Mouse (Mus musculus) stomach, embryonic 16.5 days (tissue): ENCODE measurements around the gene Lpar6. TPM values are rescaled to one million over a fixed set of nuclear protein-coding genes. Genes with fewer than 3 reads are reported as not detected.

Source experiments
- ATAC-seq: fragments of 200-750 bp; cut with Nextera tagmentation; 2 replicates; pipeline ENCODE4 v1.8.0; 2017; ENCODE audit warnings: moderate number of reproducible peaks, moderate TSS enrichment; ENCODE audit not compliant: insufficient read depth, low FRiP score
- H3K27ac ChIP-seq: fragments of 300-500 bp; sonication (generic); 2 replicates; pipeline ENCODE4 v1.5.1; 2014; ENCODE audit warnings: low read length
- H3K27me3 ChIP-seq: fragments of 300-500 bp; sonication (generic); 2 replicates; pipeline ENCODE4 v1.6.1; 2014; ENCODE audit warnings: low read length, control low read depth, mixed read lengths; ENCODE audit not compliant: control insufficient read depth, insufficient read depth
- H3K36me3 ChIP-seq: fragments of 300-500 bp; sonication (generic); 2 replicates; pipeline ENCODE4 v1.6.1; 2014; ENCODE audit warnings: low read length; ENCODE audit not compliant: control insufficient read depth, insufficient read depth
- H3K4me1 ChIP-seq: fragments of 300-500 bp; sonication (generic); 2 replicates; pipeline ENCODE4 v1.6.1; 2014; ENCODE audit warnings: low read length, control low read depth, mixed read lengths; ENCODE audit not compliant: control insufficient read depth, insufficient read depth
- H3K4me2 ChIP-seq: fragments of 300-500 bp; sonication (generic); 2 replicates; pipeline ENCODE4 v1.6.1; 2014; ENCODE audit warnings: low read depth, low read length, mixed read lengths
- H3K4me3 ChIP-seq: fragments of 300-500 bp; sonication (generic); replicated peaks from 2 replicates; pipeline ENCODE4 v1.5.1; 2014; ENCODE audit warnings: mild to moderate bottlenecking, low read length
- H3K9ac ChIP-seq: fragments of 300-500 bp; sonication (generic); 2 replicates; pipeline ENCODE4 v1.6.1; 2014; ENCODE audit warnings: low read length
- H3K9me3 ChIP-seq: fragments of 300-500 bp; sonication (generic); replicated peaks from 2 replicates; pipeline ENCODE4 v1.6.1; 2016; ENCODE audit warnings: low read length, control low read depth; ENCODE audit not compliant: control insufficient read depth
- WGBS: fragments of 180-500 bp; shearing (Covaris S2); extraction: QIAGEN DNeasy Blood & Tissue Kit; methylation state at CpG from one replicate; pipeline ENCODE4 v1.1.7; 2014; 5-methylcytosine and 5-hydroxymethylcytosine counted together
- microRNA counts: library from miRNA; unstranded; fragments of <30 nt; microRNA quantifications from one replicate; lab custom pipeline; 2016
- microRNA-seq: library from miRNA; unstranded; fragments of <30 nt; microRNA quantifications from one replicate; pipeline ENCODE4, GENCODE M21; 2016
- polyA plus RNA-seq: library from polyadenylated mRNA; unstranded; fragments of >200 nt; fragmentation: Nextera tagmentation; extraction: Ambion mirVana; gene quantifications from 2 replicates; pipeline ENCODE4 v1.2.1, GENCODE M21; 2015

Lpar6 gene
- polyA plus RNA-seq, 1 experiment from 2014 or later: 13.8 TPM

DNA sequence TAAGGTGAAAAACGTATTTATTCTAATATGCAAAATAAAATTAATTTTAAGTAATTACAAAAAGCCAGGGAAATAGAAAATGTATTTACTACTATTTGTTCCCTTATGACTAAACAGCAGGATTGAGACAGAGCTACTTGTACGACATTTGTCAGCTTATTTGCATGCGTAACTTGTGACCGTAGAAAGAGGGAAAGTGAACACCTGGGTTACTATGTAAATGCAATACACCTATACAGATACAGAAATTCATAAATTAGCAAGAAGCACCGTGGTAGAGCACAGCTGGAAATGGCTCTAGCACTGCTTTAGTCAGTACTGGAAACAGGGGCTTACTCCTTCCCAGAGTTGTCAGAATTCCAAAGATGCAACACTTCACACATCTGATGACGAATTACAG, 41.4 kb downstream of the Lpar6 start:
- 82% methylated on average over 6 of the region's 6 CpGs for WGBS

DNA sequence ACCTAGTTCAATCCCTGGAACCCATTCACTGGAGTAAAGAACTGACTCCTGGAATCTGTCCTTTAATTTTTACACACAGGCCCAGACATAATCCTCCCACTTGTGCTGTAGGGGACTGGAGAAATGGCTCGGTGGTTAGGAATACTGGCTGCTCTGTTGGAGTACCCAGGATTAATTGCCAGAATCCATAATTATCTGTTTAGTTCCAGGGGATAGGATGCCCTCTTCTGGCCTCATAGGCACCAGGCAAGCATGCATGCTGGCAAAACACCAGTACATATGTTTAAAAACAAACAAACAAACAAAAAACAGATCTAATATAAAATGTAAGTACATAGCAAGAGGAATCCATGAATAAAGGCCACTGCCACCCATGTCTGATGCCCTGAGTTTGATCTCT, 43.3 kb downstream of the Lpar6 start:
- Histone ChIP-seq H3K9ac (no peak overlapping the region), H3K4me1 (no peaks in the 10 kb centered on the region), H3K9me3 (no peaks in the 10 kb centered on the region), H3K4me3 (no peak overlapping the region), H3K4me2 (no peak overlapping the region), H3K27ac (no peak overlapping the region), H3K36me3 (no peaks in the 10 kb centered on the region), H3K27me3 (no peaks in the 10 kb centered on the region)
- 14% methylated on average over 1 of the region's 1 CpGs for WGBS
- ATAC-seq: no peak

More for the DNA sequence above, 41.4 kb downstream of the Lpar6 start:
- ATAC-seq: no peak
- no peak overlapping the region for H3K4me3 ChIP-seq
- no peaks in the 10 kb centered on the region for H3K27me3 ChIP-seq
- H3K36me3 ChIP-seq: no peaks in the 10 kb centered on the region
- H3K9me3 ChIP-seq: no peaks in the 10 kb centered on the region
- H3K9ac ChIP-seq: no peak overlapping the region
- H3K27ac ChIP-seq: no peak overlapping the region
- no peaks in the 10 kb centered on the region for H3K4me1 ChIP-seq
- H3K4me2 ChIP-seq: no peak overlapping the region

DNA sequence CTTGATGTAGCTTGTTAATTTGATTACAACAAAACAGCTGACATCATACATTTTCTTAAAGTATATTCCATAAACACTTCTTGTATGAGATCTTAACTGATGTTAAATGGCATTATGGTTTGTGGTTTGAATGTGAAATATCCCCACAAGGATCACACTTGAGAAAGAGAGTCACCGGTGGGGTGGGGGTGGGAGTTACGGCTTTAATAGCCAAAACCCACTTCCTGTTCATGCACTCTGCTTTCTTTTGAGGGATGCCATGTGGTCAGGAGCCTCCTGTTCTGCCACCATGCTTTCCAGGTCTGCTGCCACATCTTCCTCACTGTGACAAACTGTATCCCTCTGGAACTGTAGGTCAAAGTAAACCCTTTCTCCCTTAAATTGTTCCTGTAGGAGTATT, 52.2 kb downstream of the Lpar6 start:
- no peak for ATAC-seq
- Histone ChIP-seq H3K4me3 (no peak overlapping the region), H3K27ac (no peak overlapping the region)

DNA sequence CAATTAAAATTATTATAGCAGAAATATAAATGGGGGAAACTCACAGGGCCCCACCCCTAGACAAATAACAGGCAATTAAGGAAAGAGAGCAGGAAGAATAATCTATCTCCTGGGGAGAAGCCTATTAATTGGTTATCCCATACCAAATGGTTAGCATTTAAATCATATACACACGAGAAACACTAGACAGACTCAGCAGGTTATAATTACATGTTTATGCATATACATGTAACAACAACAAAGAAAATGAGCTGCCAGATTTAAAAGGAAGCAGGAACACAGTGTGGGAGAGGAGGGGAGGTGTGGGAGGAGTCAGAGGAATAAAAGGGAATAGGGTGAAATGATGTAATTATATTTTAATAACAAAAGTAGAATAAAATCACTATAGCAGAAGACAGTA, 54.7 kb downstream of the Lpar6 start:
- Histone ChIP-seq H3K27me3 (no peaks in the 10 kb centered on the region), H3K4me3 (no peak overlapping the region), H3K36me3 (no peaks in the 10 kb centered on the region), H3K27ac (no peak overlapping the region), H3K9ac (no peak overlapping the region), H3K4me2 (no peak overlapping the region), H3K4me1 (no peaks in the 10 kb centered on the region), H3K9me3 (no peaks in the 10 kb centered on the region)
- ATAC-seq: no peak
- WGBS: 72% methylated on average over 1 of the region's 1 CpGs

More for the DNA sequence above, 52.2 kb downstream of the Lpar6 start:
- WGBS: 75% methylated on average over 2 of the region's 2 CpGs
- Histone ChIP-seq H3K27me3 (no peaks in the 10 kb centered on the region), H3K4me1 (no peaks in the 10 kb centered on the region), H3K9me3 (no peaks in the 10 kb centered on the region), H3K4me2 (no peak overlapping the region), H3K9ac (no peak overlapping the region), H3K36me3 (no peaks in the 10 kb centered on the region)

MicroRNAs within 50 kb of the gene (microRNA counts, 519-probe panel; counts per million panel counts)
- microRNA mmu-miR-687 (lab: Ali Mortazavi, UCI): not detected

Small RNA genes lying within 50 kb of the gene (microRNA-seq; reads per million reads assigned to microRNA genes)
- gene Mir687: not detected

Other genes with a start within 250 kb of the Lpar6 start
- gene Cysltr2, start 188.8 kb upstream of the Lpar6 start, polyA plus RNA-seq: 0.22 TPM in 1 of 2 replicates, not detected in the other
- gene Rcbtb2, start 114.9 kb upstream of the Lpar6 start, polyA plus RNA-seq: 69.4 and 75.9 TPM in 2 replicates
- gene Rb1, start 87.9 kb downstream of the Lpar6 start, polyA plus RNA-seq: 11.5 and 19.4 TPM in 2 replicates
- 1,005 and 1,128 TPM in 2 replicates for gene Itm2b, start 147.4 kb downstream of the Lpar6 start, polyA plus RNA-seq